Comparison of ENCODE assay signal across 8 mouse cellular contexts in genomic region chr15:78530671-78531450, GRCm38 (mm10). TPM values are rescaled to one million over a fixed set of nuclear protein-coding genes. Genes with fewer than 3 reads are reported as not detected.
DNase-seq lines count a peak whose midpoint lies in the region; ATAC-seq lines count a peak whose summit lies in the region.

Gene C1qtnf6 (minus strand): TSS chr15:78531416.

- H3K4me1 ChIP-seq in midbrain, embryonic 15.5 days: peaks cover 34% of the 10 kb centered on the region

- peak within 1 kb of the TSS; percentile 41; the same call in 1 of the 2 replicates for H3K9ac ChIP-seq in midbrain, embryonic 15.5 days

- H3K27ac ChIP-seq in midbrain, embryonic 15.5 days: peak within 1 kb of the TSS; percentile 84

- peak within 1 kb of the TSS; percentile 59 for H3K4me2 ChIP-seq in midbrain, embryonic 15.5 days

- no peaks in the 10 kb centered on the region for H3K9me3 ChIP-seq in midbrain, embryonic 15.5 days

- H3K27me3 ChIP-seq in midbrain, embryonic 15.5 days (replicated peaks): no peaks in the 10 kb centered on the region

- ATAC-seq in midbrain, embryonic 15.5 days (replicated peaks): no peak

- no peaks in the 10 kb centered on the region for H3K36me3 ChIP-seq in midbrain, embryonic 15.5 days (replicated peaks)

- DNase-seq in 3T3-L1 (ENCODE audit: low read depth, low spot score): peak; percentile 88
- peak; percentile 87 to 95 for DNase-seq in adrenal gland, adult (ENCODE audit: inconsistent age in 2 of 2, low spot score in 1 of 2)
- DNase-seq in fibroblast of lung, adult 2 months (ENCODE audit: low read depth): peak; percentile 52
- DNase-seq in heart, postnatal 10 days: peak; percentile 88
- no peak for DNase-seq in large intestine, adult 2 months (ENCODE audit: low read depth, low spot score)
- no peak for DNase-seq in retina, embryonic 14.5 days (ENCODE audit: low spot score)
- no peak for DNase-seq in c-Kit-positive CD71-positive TER-119-positive erythroid progenitor cells, embryonic 14.5 days (ENCODE audit: low spot score)

- 37% methylated on average over 17 of the region's 17 CpGs for WGBS in large intestine, adult 2 months
- 67% methylated on average over 17 of the region's 17 CpGs for WGBS in midbrain, embryonic 15.5 days

- peak within 1 kb of the TSS; percentile 33 for H3K4me3 ChIP-seq in midbrain, embryonic 15.5 days

- intact Hi-C loops in heart, postnatal 10 days (cut with DNase I): loop anchor here (5.0 kb wide), 1 partner anchor 354 kb away; no protein-coding TSS in a partner anchor

RNA-seq across cellular contexts. Expression of gene C1qtnf6, which starts in this region (rescaled TPM):
- total RNA-seq in heart, postnatal 10 days (2021): 10 to 100 TPM; 89.5 to 98.7 TPM
- polyA plus RNA-seq in large intestine, adult 2 months (2012; rRNA removed): 12.7 and 13.4 TPM in 2 replicates
- polyA plus RNA-seq in midbrain, embryonic 15.5 days (2015; fragmentation: Nextera tagmentation; extraction: Ambion mirVana): 6.6 and 7.5 TPM in 2 replicates

Comparison
In these comparisons a context has a peak if more than half of its experiments do, and no peak if none do; other contexts are left out.
1. DNase-seq: peak in 3T3-L1 (single experiment), adrenal gland, adult (2 of 2), fibroblast of lung, adult 2 months (single experiment) and heart, postnatal 10 days (2 of 2); none in large intestine, adult 2 months (single experiment), retina, embryonic 14.5 days (single experiment) and c-Kit-positive CD71-positive TER-119-positive erythroid progenitor cells, embryonic 14.5 days (single experiment).